Mouse (Mus musculus): ENCODE measurements around the gene Fam84a. TPM values are rescaled to one million over a fixed set of nuclear protein-coding genes. Genes with fewer than 3 reads are reported as not detected.

The Fam84a gene
- total and polyA plus RNA-seq, 3 experiments: not detected

DNA sequence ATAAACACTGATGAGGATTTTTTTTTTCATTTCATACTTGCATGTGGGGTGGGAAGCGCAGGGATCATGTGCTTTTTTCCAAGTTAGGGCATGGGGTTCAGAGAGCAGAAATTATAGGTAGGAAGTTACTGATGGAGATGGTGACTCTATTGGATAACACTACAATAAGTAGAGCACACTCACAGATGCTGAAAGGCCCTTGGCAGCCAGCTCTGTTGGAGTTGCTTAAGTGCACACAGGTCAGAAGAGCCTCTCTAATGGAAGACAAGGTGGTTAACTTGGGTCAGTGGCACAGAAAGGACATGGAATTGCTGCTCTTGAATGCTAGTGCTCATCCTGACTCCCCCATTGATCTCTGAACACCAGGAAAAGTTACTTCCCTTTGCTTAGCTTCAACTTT lies 13.1 kb upstream of the Fam84a start:
- TF ChIP-seq CHD1 (IDR thresholded peaks at IDR 0.05; ENCODE audit: low read depth, low read length) (no peak), EP300 (IDR thresholded peaks at IDR 0.05; ENCODE audit: low read length) (no peak), BHLHE40 (IDR thresholded peaks at IDR 0.05; ENCODE audit: low read depth, low read length) (no peak), CHD2 (IDR thresholded peaks at IDR 0.05; ENCODE audit: low read length) (no peak), MAFK (IDR thresholded peaks at IDR 0.05; ENCODE audit: insufficient replicate concordance, low read length) (no peak), MAZ (IDR thresholded peaks at IDR 0.05; ENCODE audit: low read depth, low read length) (no peak), TCF12 (IDR thresholded peaks at IDR 0.05; ENCODE audit: low read depth, low read length) (no peak), IRF4 (IDR thresholded peaks at IDR 0.05; ENCODE audit: low read depth, low read length) (no peak), ELF1 (IDR thresholded peaks at IDR 0.05; ENCODE audit: low read depth, low read length) (no peak)
- Histone ChIP-seq H3K79me2 (replicated peaks; ENCODE audit: control insufficient read depth, extremely low read depth, insufficient read depth, poor library complexity, severe bottlenecking) (no peaks in the 10 kb centered on the region), H3K4me2 (ENCODE audit: insufficient read depth, low read depth, poor library complexity, severe bottlenecking) (no peak overlapping the region), H3K4me1 (ENCODE audit: control insufficient read depth in 1 of 2, insufficient read depth in 2 of 2) (no peaks in the 10 kb centered on the region), H3K27me3 (replicated peaks) (no peaks in the 10 kb centered on the region), H3K9ac (ENCODE audit: insufficient read depth, low read depth) (no peak overlapping the region), H3K9me3 (replicated peaks; ENCODE audit: low read length) (no peaks in the 10 kb centered on the region), H3K27ac (ENCODE audit: insufficient read depth, low read depth) (no peak overlapping the region), H3K36me3 (replicated peaks in 1 of 2; ENCODE audit: control insufficient read depth in 1 of 2, insufficient read depth in 1 of 2, low read length in 1 of 2) (no peaks in the 10 kb centered on the region), H3K4me3 (replicated peaks in 1 of 3; ENCODE audit: low read depth in 2 of 3, low read length in 2 of 3, poor library complexity in 1 of 3) (no peak overlapping the region)
- in situ Hi-C loops (cut with MboI; ENCODE audit: low pct_ligation_motif_present, low pct_unique_long_range_greater_than_20kb, low sequenced_read_pairs) (no loop called here), dilution Hi-C loops (cut with MboI; ENCODE audit: extremely low pct_ligation_motif_present, extremely low pct_unique_long_range_greater_than_20kb, low sequenced_read_pairs) (no loop called here)
- DNase-seq (ENCODE audit: extremely low read depth): no peak

- Histone ChIP-seq H3K9me3 (replicated peaks; ENCODE audit: low read length) (peaks cover 22% of the 10 kb centered on the region), H3K4me1 (ENCODE audit: control insufficient read depth in 1 of 2, insufficient read depth in 2 of 2) (no peaks in the 10 kb centered on the region), H3K4me3 (replicated peaks in 1 of 3; ENCODE audit: low read depth in 2 of 3, low read length in 2 of 3, poor library complexity in 1 of 3) (no peak overlapping the region), H3K4me2 (ENCODE audit: insufficient read depth, low read depth, poor library complexity, severe bottlenecking) (no peak overlapping the region), H3K79me2 (replicated peaks; ENCODE audit: control insufficient read depth, extremely low read depth, insufficient read depth, poor library complexity, severe bottlenecking) (no peaks in the 10 kb centered on the region), H3K27ac (ENCODE audit: insufficient read depth, low read depth) (no peak overlapping the region), H3K9ac (ENCODE audit: insufficient read depth, low read depth) (no peak overlapping the region), H3K27me3 (replicated peaks) (no peaks in the 10 kb centered on the region), H3K36me3 (replicated peaks in 1 of 2; ENCODE audit: control insufficient read depth in 1 of 2, insufficient read depth in 1 of 2, low read length in 1 of 2) (no peaks in the 10 kb centered on the region)
- dilution Hi-C loops (cut with MboI; ENCODE audit: extremely low pct_ligation_motif_present, extremely low pct_unique_long_range_greater_than_20kb, low sequenced_read_pairs): no loop called here
- DNase-seq (ENCODE audit: extremely low read depth): no peak
- in situ Hi-C loops (cut with MboI; ENCODE audit: low pct_ligation_motif_present, low pct_unique_long_range_greater_than_20kb, low sequenced_read_pairs): no loop called here
- TF ChIP-seq JUND (conservative IDR thresholded peaks at IDR 0.05; ENCODE audit: low read depth, low read length) (no peak), CHD1 (IDR thresholded peaks at IDR 0.05; ENCODE audit: low read depth, low read length) (no peak), CHD2 (IDR thresholded peaks at IDR 0.05; ENCODE audit: low read length) (no peak), USF2 (conservative IDR thresholded peaks at IDR 0.05; ENCODE audit: low read depth, low read length) (no peak), RCOR1 (conservative IDR thresholded peaks at IDR 0.05; ENCODE audit: low read depth, low read length) (no peak), TCF12 (IDR thresholded peaks at IDR 0.05; ENCODE audit: low read depth, low read length) (no peak), ZNF384 (IDR thresholded peaks at IDR 0.05; ENCODE audit: low read depth, low read length) (no peak), KAT2A (IDR thresholded peaks at IDR 0.05; ENCODE audit: insufficient replicate concordance, low read length) (no peak), ETS1 (conservative IDR thresholded peaks at IDR 0.05; ENCODE audit: low read depth, low read length) (no peak), UBTF (IDR thresholded peaks at IDR 0.05; ENCODE audit: low read depth, low read length) (no peak), ZMIZ1 (IDR thresholded peaks at IDR 0.05; ENCODE audit: low read depth, low read length) (no peak), MYC (IDR thresholded peaks at IDR 0.05; ENCODE audit: low read depth, low read length) (no peak), ZC3H11A (IDR thresholded peaks at IDR 0.05; ENCODE audit: low read depth, low read length) (no peak), PAX5 (IDR thresholded peaks at IDR 0.05; ENCODE audit: low read length) (no peak), NRF1 (IDR thresholded peaks at IDR 0.05; ENCODE audit: low read depth, low read length) (no peak), IRF4 (IDR thresholded peaks at IDR 0.05; ENCODE audit: low read depth, low read length) (no peak), SMC3 (IDR thresholded peaks at IDR 0.05; ENCODE audit: low read depth, low read length) (no peak)
These were observed 572 bp upstream of the Fam84a start for GRCm38 (mm10) chr12:14152426-14152825.
